Mouse (Mus musculus): ENCODE results near the gene Cdk11b.
"Not testable (repeated sequence)": the region's sequence is repeated elsewhere in the genome, so short reads cannot be mapped to it uniquely, and the experiment has no call there.

Cdk11b gene

GRCm38 (mm10) chr4:155606825-155607224, 17.8 kb upstream of the Cdk11b start:
- DNase-seq = no peak

- DNase-seq = no peak
Observed at GRCm38 (mm10) chr4:155611860-155612259, 12.8 kb upstream of the Cdk11b start.

GRCm38 (mm10) chr4:155613264-155613663, 11.4 kb upstream of the Cdk11b start:
- DNase-seq = no peak

GRCm38 (mm10) chr4:155618321-155618720, 6.3 kb upstream of the Cdk11b start:
- no peak for DNase-seq

GRCm38 (mm10) chr4:155630267-155630666, 5.6 kb downstream of the Cdk11b start:
- DNase-seq = no peak

GRCm38 (mm10) chr4:155635766-155636499, 11.3 kb downstream of the Cdk11b start:
- no peak for DNase-seq

GRCm38 (mm10) chr4:155643531-155643930, 18.9 kb downstream of the Cdk11b start:
- no peak for DNase-seq

GRCm38 (mm10) chr4:155645308-155645707, 20.7 kb downstream of the Cdk11b start, which contains the start of gene Gm10563:
Gene Gm10563 (minus strand): TSS chr4:155645408.
- not testable (repeated sequence) for DNase-seq

GRCm38 (mm10) chr4:155645721-155646120, 21.1 kb downstream of the Cdk11b start:
- DNase-seq = no peak

GRCm38 (mm10) chr4:155649355-155649754, 24.7 kb downstream of the Cdk11b start:
- no peak for DNase-seq

GRCm38 (mm10) chr4:155651553-155652269, 27.1 kb downstream of the Cdk11b start:
- no peak for DNase-seq

GRCm38 (mm10) chr4:155652283-155653085, 27.8 kb downstream of the Cdk11b start:
- DNase-seq = peak; percentile 65

GRCm38 (mm10) chr4:155653086-155653450, 28.4 kb downstream of the Cdk11b start, which contains the start of gene Mmp23:
Gene Mmp23 (minus strand): TSS chr4:155653384.
- DNase-seq = no peak

GRCm38 (mm10) chr4:155653451-155654182, 29.0 kb downstream of the Cdk11b start:
- peak; percentile 65 for DNase-seq

GRCm38 (mm10) chr4:155654183-155654455, 29.5 kb downstream of the Cdk11b start:
- DNase-seq = no peak

- DNase-seq = peak; percentile 71
Observed at GRCm38 (mm10) chr4:155654456-155655298, 30.0 kb downstream of the Cdk11b start.

- DNase-seq = peak; percentile 45
Observed at GRCm38 (mm10) chr4:155656214-155656751, 31.6 kb downstream of the Cdk11b start.

- no peak for DNase-seq
Observed at GRCm38 (mm10) chr4:155658961-155659360, 34.3 kb downstream of the Cdk11b start.

GRCm38 (mm10) chr4:155660641-155661040, 36.0 kb downstream of the Cdk11b start:
- no peak for DNase-seq

- DNase-seq = no peak
Observed at GRCm38 (mm10) chr4:155666903-155667302, 42.2 kb downstream of the Cdk11b start.
